ENCODE assay signal across 12 mouse cellular contexts in the genomic region with DNA sequence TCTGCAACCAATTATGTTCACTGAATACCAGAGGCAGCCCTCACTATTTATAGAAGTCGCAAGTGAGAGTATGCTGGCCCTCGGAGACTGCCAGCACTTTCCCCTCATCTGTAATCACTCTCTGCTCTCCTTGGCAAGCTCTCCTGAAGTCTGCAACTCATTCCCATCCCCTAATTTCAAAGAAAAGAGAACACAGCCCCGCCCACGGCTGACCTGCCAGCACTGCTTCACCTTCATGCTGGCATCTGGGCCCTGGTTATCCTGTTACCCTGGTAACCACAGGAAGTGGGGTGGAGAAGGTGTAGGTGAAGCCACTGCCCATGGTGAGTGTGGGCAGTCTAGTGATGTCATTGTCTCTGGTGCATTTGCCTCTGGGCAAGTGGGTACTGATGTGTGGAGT.
DNase-seq lines count a peak whose midpoint lies in the region; ATAC-seq lines count a peak whose summit lies in the region.
"Had no signal": no experiment of that assay in that cellular context is flagged by ENCODE, and none has a peak within 500 bp of the region (broad histone marks: within the 10 kb centered on the region; RNA-seq: fewer than 3 reads in every experiment).

No protein-coding gene starts in this region.

- DNase-seq in 3T3-L1 (ENCODE audit: low read depth, low spot score) (peak; percentile 42), ZHBTc4 (ENCODE audit: low read depth, low spot score) (peak; percentile 29)
- peak; percentile 41 for DNase-seq in forelimb bud, embryonic 11.5 days (ENCODE audit: low read depth, low spot score)
- peak; percentile 71 for DNase-seq in heart, postnatal 4 days
- DNase-seq in spleen, postnatal 36 days (ENCODE audit: low spot score in 2 of 2), result no peak
- DNase-seq in thymus, postnatal 25 days, result no peak
- no peak for DNase-seq in spleen, postnatal 14 days (ENCODE audit: low spot score in 2 of 2)
- DNase-seq: cerebellum, postnatal 36 days; gastrocnemius, postnatal 14 days had no signal

- no peak overlapping the region for H3K27ac ChIP-seq in kidney, embryonic 15.5 days
- H3K27ac ChIP-seq: neural tube, embryonic 12.5 days had no signal

- no peaks in the 10 kb centered on the region for H3K36me3 ChIP-seq in kidney, embryonic 15.5 days
- H3K36me3 ChIP-seq: neural tube, embryonic 12.5 days had no signal

- no peak overlapping the region for H3K4me2 ChIP-seq in kidney, embryonic 15.5 days
- H3K4me2 ChIP-seq: neural tube, embryonic 12.5 days had no signal

- no peak overlapping the region for H3K4me3 ChIP-seq in kidney, embryonic 15.5 days (replicated peaks)
- H3K4me3 ChIP-seq: neural tube, embryonic 12.5 days had no signal

- no peaks in the 10 kb centered on the region for H3K27me3 ChIP-seq in kidney, embryonic 15.5 days
- H3K27me3 ChIP-seq: neural tube, embryonic 12.5 days had no signal

- 36% methylated on average over 4 of the region's 4 CpGs for WGBS in kidney, embryonic 15.5 days

- peaks cover 3% of the 10 kb centered on the region; the same call in 1 of the 2 replicates for H3K4me1 ChIP-seq in kidney, embryonic 15.5 days
- H3K4me1 ChIP-seq: neural tube, embryonic 12.5 days had no signal

- no peak overlapping the region for H3K9ac ChIP-seq in kidney, embryonic 15.5 days
- H3K9ac ChIP-seq: neural tube, embryonic 12.5 days had no signal

- H3K9me3 ChIP-seq in kidney, embryonic 15.5 days (replicated peaks), result no peaks in the 10 kb centered on the region
- H3K9me3 ChIP-seq: neural tube, embryonic 12.5 days had no signal

- no peak for ATAC-seq in kidney, embryonic 15.5 days (replicated peaks; ENCODE audit: low FRiP score)
- ATAC-seq: intestine, postnatal 0 days had no signal

Comparison
In these comparisons a context has a peak if more than half of its experiments do, and no peak if none do; other contexts are left out.
1. DNase-seq: peak in 3T3-L1 (single experiment), ZHBTc4 (single experiment), forelimb bud, embryonic 11.5 days (single experiment) and heart, postnatal 4 days (single experiment); none in spleen, postnatal 36 days (0 of 2), thymus, postnatal 25 days (single experiment) and spleen, postnatal 14 days (0 of 2).